Mouse (Mus musculus): ENCODE results near the gene Ptges.

Ptges gene

DNA sequence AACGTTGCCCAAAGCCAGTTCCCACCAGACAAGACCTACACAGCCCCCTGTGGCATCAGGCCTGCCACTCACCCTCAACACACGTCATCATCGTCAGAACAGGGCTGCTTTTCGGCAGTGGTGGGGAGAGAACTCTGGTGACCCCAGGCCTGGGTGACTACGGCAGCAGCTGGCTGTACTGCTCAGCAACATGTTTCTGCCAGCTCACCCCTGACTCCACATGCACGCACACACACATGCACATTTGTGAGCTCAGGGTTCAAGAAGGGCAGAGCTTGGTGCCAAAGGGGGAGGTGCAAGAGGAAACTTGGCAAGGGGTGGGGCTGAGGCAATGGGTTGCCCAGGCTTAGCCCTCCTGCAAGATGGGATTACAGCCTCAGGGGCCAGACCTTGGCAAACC lies 32.4 kb downstream of the Ptges start:
- no peak for DNase-seq

DNA sequence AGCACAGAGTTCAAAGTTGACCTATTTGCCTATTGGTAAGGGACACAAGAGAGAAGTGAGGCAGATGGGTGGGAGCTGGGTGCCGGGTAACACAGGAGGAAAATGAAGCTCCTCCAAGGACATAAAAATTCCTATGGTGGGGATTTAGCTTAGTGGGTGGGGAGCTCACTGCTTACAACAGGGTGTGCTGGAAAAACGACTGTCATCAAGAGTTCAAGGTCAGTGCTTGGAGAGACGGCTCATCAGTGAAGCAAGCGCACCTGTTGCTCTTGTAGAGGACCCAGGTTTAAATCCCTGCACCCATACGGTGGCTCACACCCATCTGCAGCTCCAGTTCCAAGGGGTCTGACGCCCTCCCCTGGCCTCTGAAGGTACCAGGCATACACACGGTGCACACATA lies 35.7 kb downstream of the Ptges start:
- DNase-seq = no peak

DNA sequence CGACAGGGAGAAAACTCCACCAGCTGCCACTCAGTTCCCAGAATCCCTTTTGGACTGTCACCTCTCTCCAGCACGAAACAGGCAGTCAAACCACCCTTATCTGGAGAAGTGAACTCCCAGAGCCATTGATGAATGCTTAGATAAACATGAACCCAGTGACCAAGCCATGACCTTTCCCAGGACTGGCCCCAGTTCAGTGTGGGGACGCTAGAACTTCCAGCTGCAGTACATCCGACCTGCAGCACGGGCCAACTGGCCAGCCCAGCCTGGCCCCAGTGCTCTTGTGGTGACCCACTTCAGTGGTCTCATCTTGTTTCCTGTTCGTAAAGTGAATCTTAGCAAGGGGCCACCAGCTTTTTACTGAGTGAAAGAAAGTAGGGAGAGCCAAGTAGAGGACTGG lies 36.3 kb downstream of the Ptges start:
- no peak for DNase-seq

DNA sequence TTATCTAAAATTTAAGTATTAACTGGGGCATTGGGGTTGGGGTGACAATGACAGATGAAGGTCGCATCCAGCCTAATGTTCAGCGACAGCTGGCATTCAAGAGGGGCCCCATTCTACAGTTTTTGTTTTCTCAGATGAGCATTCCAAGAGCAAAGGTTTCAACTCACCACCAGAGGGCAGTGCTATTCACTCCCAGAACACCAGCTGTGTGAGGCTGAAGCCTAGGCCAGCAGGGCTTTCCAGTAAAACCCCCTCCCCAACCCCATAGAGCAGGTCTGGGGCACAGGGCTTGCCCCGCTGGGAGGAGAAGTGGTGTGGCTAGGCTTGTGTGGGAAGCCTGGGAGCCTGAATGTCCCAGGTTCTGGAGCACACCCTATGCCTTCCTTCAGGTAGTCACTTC lies 38.7 kb downstream of the Ptges start:
- DNase-seq = peak; percentile 42 to 61

DNA sequence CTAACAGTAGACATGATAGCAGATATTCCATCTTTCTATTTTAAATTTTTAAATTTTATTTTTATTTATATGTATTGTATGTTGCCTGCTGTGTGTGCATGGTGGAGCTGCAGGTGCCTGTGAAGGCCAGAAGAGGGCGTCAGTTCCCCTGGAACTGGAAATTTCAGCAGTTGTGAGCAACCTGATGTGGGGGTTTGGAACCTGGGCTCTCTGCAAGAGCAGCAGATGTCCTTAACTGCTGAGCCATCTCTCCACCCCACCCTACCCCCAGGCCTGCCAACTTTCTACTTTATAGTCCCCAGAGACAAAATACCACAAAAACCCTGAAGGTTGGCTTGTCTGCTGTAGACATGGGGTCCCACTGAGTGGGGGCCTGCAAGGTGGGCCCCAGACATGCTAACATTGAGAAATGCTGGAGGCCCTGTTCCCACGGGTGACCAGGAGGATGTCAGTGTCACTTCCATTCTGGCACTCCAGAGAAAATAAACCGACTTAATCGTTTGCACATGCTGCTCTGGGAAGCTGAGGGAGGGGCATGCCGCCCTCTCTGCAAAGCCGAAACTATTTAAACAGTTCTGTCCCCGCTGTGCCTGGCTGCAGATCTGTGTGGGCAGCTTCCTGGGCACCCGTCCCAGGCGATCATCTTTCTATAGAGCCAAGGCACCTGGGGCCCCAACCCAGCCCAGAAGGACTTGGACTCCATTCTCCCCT lies 44.1 kb downstream of the Ptges start:
- peak; percentile 77 to 83 for DNase-seq

DNA sequence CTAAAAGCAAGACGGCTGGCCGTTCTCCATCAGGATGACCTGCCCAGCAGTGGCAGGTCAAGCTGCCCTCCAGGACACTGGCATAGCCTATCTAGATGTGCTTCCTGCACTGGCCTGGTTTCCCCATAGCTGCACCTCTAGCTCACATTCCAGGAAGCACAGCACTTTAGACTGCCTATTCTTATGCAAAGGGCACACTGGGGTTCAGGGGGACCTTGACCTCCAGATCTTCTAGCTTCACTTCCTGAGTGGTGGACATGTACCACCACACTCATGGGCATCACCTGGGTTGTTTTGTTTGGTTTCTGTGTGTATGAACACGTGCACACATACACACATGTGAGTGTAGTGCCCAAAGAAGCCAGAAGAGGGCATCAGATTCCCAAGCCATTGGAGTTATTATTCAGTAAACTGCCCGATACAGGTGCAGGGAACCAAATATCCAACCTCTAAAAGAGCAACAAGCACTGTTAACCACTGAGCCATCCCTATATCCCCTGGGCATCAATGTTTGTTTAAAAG lies 44.8 kb downstream of the Ptges start:
- DNase-seq = no peak

DNA sequence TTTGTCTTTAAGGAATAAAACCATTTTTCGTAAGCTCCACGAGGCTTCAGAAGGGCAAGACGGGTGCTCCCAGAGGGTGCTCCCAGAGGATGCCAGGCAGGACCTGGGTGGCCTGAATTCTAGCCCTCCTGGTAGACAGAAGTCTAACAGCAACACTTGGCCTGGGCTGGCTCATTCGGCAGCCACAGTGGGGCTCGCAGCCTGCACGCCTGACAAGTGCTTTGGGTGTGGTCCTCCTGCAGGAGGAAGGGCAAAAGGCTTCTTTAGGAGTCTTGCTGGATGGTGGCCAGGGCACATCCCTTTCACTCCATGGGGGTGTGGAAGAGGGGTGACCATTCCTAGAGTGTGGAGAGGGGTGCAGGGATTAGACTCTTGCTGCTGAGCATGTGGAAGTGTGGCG lies 48.4 kb downstream of the Ptges start:
- DNase-seq = no peak

DNA sequence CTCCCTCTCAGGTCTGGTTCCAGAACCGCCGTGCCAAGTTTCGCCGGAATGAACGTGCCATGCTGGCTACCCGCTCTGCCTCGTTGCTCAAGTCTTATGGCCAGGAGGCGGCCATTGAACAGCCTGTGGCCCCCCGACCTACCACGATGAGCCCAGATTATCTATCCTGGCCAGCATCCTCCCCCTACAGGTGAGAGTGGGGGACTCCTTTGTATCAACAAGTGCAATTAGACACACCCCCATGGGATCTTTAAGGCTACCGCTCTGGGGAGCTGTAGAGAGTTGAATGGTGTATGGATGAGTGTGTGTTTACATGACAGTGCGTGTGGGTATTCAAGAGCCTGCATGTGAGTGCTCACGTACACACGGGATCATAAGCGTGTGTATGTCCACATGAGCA lies 50.2 kb downstream of the Ptges start:
- DNase-seq = no peak

DNA sequence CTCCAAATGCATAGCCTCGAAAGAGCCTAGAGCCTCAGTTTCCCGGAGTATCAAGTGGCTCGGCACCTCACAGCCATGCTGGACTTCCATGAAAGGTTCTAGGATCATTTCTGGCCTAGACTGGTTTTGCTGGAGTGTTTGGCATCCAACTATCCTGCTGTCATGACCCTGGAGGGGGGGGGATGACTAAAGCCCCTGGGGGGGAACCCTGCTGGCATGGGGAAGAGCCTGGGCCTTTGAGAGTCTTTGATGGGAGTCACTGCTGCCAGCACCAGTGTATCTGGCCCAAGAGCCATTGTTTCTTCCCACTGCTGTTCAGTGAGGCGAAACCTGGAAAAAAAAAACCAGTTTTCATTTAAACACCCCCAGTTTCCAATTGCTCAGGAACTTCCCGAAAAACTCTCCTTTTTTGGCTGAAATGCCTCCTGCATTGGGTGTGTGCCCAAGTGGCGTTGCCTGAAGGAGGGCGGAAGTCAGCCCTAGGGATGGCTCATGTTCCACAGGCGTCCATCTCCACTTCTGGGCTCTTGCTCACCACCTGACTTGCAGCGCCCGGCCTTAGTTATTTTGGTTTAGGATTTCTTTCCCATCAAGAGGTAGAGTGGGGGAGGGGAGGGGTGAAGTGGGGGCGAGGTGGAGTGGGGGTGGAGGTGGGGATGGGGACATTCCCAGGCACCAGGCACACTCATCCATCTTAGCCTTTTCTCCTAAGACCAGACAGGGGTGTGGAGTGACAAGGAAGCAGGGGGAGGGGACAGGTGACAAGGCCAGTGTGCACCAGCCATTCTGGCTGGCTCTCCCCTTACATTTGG lies 53.8 kb downstream of the Ptges start:
- no peak for DNase-seq

DNA sequence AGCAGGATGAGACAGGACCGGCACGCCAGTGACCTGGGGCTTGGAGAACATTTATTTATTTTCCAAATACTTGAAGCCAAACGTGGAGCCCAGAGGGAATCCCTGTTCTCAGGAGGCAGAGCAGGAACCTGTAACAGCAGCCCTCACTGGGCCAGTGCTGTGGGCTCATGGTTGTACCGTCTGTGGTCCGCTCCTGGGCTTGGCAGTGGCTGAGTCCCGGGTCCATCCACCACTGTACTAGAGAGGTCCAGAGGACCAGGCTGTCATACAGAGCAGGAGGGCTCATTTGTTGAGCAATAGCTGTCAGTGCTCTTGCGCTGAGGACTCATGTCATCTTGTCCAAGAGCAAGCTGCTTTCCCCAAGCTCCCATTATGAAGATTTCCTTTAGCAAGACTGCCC lies 54.6 kb downstream of the Ptges start:
- no peak for DNase-seq

DNA sequence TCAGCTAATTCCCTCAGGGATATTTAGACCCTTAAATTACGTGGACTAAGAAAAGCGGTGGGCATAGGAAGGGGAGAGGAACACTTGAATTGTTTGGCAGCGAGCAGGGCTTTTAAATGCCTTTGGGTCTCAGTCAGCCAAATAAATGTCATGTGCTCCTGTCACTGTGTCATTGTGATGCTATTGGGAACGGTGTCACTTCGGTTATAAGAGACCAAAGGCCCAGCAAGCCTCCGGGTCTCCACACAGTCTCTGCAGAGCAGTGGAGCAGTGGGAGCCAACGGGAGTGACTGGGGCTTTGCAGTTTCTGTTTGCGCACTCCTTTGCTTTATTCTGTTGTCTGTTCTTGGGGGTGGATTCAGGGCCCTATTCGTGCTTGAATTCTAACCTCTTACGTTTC lies 55.2 kb downstream of the Ptges start:
- DNase-seq = no peak

DNA sequence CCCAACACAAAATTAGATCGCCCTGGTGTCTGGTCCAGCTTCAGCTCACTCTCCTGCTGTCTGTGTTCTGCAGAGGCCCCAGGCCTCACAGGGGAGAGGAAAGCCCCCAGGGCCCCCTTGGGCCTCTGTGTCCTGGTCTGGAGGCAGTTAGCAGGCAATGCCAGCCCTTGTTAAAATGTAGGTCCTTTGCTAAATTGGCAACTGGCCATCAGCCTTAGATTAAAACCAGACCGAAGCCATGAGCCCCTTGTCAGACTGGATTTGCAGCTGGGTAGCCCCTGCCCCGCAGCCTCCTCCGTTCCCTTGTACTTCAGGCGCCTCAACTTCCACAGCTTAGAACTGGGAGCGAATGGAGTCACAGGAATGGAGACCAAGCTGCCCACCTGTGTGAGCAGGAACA lies 57.0 kb downstream of the Ptges start:
- no peak for DNase-seq

DNA sequence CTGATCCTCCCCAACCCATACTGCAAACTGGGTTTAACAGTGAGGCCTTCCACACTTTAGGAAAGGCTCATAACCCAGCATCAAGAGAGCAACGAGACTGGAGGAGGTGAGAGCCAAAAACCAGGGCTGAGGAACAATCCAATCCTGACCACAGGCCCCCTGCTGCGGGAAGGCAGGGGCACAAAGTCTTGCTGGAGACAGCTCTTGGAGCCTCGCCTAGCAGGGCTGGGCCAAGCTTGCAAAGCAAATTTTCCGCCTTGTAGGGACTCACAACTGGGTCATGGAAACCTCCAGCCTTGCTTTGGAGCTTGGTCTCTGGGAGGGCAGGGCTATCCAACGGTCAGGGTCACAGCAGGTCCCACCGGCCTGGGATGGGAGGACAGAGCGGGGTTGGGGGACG lies 58.8 kb downstream of the Ptges start:
- DNase-seq = peak; percentile 18 to 53

DNA sequence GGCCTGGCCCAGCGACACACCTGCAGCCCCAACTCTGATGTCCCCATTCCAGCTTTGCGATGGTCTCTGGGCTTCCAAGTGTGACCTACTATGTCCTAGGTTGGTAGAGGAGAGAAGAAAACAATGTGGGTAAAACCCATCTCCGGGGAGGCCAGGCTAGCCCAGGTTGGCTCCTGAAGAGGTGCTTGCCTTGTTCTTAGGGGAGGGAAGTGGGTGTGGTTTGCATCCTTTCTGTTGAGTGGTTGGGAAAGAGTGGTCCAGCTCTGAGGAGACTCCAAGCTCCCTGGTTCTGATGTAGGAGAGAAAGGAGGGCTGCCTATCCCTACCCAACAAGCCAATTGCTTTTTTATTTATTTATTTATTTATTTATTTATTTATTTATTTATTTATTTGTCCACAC lies 64.2 kb downstream of the Ptges start:
- DNase-seq = no peak

DNA sequence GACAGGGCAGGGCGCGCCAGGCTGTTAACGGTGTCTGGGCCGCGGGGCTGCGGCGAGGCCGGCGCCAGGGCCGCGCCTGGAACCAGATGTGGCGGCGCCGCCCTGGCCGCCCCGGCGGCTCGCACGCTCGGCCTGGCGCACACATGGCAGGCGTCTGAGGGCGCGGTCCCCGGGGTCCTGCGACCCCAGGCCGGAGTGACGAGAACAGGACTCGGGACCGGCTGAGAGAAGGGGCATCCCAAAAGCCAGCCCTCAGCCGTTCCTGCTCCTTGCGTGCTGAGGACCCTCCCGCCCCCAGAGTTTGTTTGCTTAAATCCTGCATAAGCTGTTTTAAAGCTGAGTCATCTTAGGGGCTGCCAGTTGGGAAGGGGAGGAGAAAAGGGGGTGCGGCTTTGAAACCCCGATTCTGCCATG lies 64.7 kb downstream of the Ptges start:
- no peak for DNase-seq

DNA sequence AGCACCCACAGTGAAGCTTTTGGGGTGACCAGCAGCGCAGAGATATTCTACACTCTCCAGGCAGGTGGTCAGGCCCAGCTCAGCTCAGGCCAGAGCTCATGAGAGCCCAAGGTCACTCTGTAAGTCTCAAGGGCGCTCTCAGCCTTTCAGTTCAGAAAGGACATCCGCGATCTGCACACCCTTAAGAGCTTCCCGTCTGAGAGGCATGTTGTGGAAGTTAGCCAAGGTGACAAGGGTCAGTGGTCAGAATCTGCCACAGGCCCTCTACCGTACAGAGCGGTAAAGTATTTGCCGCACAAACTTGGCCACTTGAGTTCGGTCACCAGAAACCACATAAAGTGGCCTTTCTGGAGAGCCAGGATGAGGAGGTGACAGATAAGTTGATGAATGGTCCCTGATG lies 66.1 kb downstream of the Ptges start:
- no peak for DNase-seq

DNA sequence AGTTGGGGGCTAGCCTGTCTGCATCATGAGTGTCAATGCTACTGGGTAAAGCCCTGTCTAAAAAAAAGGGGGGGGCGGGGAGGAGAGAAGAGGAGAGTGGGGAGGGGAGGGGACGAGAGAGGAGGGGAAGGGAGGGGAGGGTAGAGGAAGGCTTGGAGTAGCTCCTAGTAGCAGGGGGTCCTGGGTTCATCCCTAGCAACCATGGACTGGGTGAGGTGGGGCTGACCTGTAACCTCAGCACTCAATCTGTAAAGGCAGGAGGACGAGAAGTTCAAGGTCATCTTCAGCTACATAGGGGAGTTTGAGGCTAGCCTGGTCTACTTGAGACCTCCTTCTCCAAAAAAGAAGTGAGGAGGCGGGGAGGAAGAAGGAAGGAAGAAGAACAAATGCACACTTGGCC lies 67.6 kb downstream of the Ptges start:
- DNase-seq = no peak

DNA sequence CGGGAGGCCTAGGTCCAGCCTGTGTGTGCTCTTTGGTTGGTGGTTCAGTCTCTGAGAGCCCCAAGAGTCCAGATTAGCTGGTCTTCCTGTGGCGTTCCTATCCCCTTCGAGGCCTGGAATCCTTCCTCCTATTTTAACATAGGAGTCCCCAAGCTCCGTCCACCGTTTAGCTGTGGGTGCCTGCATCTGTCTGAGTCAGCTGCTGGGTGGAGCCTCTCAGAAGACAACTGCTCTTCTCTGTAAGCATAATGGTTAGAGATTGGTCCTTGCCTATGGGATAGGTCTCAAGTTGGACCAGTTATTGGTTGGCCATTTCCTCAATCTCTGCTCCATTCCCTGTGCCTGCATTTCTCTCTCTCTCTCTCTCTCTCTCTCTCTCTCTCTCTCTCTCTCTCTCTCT lies 69.9 kb downstream of the Ptges start:
- no peak for DNase-seq

DNA sequence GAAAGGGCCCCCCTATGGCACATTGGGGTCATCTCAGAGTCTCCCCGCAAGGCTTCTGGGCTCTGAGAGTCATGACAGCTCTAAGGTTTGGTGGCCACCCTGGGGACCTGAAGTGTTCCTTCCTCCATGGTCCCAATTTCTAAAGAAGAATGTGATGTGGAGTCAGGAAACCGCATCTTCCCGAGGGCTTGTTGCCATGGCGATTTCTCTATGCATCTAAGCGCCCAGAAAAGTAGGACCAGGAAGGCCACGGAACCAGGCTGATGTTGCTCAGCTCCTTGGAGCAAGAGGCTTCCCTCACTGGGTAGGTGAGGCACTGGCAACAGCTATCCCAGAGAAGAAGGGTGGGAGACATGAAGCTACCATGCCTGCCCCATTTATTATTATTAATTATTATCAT lies 72.6 kb downstream of the Ptges start:
- DNase-seq = no peak

DNA sequence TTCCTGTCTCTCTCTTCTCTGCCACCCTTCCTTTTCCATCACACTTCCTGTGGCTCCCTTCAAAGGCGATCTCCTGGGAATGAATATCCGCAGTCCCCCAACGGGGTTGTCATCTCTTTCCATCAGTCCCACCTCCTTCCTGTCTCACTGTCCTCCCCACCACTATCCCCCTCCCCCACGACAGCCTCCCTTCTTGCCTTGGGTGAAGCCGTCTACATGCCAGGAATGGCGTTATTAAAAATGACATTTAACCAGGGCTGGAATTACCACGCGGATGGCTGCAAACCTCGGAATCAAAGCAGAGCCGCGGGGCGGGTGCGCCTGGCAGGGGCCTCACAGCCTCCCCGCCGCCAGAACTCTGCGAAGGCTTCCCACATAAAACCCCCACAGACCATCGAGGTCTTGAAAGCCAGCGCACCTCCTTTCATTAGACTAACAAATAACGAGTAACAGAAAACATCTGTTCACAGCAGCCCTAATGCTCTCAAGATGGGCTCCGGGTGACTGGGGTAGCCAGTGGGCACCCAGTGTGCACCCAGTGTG lies 76.8 kb downstream of the Ptges start:
- DNase-seq = no peak

DNA sequence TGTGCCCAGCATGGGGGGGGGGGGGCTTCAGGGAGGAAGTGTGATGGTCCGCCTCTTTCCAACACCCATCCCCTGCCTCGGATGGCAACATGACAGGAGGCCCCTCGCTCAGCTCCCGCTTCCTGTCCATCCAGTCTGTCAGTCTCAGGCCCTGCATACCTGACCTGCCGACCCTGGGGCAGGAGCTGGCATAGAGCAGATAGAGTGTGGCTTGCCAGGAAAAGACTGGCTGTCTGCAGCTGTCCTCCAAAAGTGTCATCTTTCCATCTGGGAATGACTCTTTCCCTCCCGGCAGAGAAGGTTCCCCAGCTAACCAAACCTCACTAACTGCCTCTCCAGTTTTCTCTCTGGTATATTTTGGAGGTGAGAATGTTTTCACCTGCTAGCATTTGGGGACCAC lies 79.1 kb downstream of the Ptges start:
- DNase-seq = no peak

DNA sequence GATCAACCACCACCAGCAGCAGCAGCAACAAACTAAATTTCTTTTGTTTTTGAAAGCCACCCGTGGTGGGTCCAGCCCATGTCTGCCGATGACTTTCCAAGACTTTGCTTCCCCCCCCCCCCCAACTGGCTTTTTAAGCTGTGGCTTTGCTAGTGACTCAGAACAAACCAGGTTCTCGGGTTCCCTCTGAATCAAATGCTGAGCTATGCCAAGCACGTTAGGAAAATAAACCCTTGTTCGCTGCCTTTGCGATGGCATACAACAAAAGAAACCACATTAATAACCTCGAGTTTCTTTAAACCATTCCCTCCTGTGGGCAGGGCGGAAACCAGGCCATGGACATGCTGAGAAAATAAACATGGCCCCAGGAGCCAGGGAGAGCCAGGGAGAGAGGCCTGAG lies 81.5 kb downstream of the Ptges start:
- DNase-seq = no peak

DNA sequence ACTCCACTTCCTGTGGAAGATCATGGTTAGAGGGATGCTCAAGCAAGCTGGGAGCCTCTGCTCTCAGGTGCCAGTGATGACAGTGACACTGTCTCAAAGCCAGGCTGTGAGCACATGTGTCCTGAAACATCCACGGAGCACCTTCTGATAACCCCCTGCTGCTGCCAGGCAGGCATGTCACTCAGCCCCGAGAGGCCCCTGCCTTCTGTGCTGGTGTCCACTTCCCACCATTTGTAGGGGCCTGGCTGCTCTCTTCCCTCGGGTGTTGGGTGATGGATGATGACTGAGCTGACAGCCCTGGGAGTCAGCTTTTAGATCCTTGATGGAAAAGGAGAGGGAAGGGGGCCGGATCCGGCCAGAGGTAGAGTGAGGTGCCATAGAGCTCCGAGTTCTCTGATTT lies 82.9 kb downstream of the Ptges start:
- no peak for DNase-seq

DNA sequence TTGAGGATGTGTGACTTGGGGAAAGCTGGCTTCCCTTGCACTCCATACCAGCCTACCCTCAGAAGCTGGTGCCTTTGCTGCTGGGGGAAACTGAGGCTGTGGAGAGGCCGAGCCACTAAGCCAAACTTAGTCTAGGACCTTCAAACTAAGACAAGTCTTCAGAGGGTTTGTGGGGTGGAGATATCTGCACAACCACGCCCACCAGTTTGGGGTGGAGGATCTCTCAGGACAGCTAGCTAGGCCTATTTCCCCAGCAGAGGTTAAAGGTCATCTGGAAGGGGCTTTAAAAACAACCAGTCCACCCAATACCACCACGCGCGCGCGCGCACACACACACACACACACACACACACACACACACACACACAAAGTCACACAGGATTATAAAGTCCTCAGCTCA lies 83.4 kb downstream of the Ptges start:
- DNase-seq = no peak
